Mouse (Mus musculus) cerebellum, adult (tissue): ENCODE data around the gene Mc3r.

Source experiments
- ATAC-seq: cut with Nextera tagmentation; 2 replicates; pipeline ENCODE4 v1.9.2; 2017; ENCODE audit warnings: mild to moderate bottlenecking, moderate library complexity, mixed read lengths; ENCODE audit not compliant: insufficient number of reproducible peaks, low FRiP score, low TSS enrichment

The Mc3r gene

GRCm38 (mm10) chr2:172245497-172245896 lies 2.8 kb upstream of the Mc3r start:
- ATAC-seq, result no peak

- ATAC-seq, result no peak
Observed at GRCm38 (mm10) chr2:172249336-172249735, 1.0 kb downstream of the Mc3r start.

DNA sequence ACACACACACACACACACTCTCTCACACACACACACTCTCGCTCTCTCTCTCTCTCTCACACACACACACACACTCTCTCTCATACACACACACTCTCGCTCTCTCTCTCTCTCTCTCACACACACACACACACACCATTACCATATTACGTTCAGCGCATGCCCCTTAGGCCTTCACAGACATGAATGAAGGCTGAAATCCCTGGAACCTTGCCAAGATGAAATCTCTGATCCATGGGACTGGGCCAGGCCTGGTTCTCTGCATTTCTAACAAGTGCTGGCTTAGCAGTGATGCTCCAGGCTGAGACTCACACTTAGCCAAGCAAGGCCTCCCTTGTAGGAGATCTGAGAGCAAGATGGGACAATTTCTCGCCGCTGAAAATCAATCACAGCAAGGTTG lies 8.1 kb downstream of the Mc3r start:
- no peak for ATAC-seq

- ATAC-seq, result no peak
Observed at GRCm38 (mm10) chr2:172256956-172257355, 8.7 kb downstream of the Mc3r start.

DNA sequence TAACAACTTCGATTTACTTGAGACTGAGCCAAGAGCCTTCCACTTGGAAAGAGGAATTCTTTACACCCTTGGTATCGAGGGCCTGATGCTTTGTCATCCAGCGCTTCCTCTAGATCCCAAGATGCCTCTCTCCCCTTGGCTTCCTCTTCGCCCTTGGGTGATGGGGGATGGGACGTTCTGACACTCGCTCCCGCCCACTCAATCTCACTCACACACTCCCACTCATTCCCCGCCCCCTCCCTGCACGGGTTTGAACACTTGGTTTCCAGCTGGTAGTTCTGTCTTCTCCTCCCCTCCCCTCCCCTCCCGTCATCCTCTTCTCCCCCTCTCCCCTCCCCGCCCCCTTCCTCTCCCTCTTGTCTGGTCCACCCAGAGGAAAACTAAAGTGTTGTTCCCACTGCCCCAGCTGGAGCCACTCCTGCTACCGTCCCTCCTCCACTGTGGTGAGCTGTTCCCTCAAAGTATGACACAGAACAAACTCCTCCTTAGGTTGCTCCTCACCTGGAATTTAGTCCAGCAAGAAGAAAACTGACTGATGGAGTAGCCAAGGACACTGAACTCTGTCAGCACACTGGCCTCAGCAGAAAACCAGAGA lies 9.3 kb downstream of the Mc3r start:
- no peak for ATAC-seq

GRCm38 (mm10) chr2:172260064-172260463 lies 11.8 kb downstream of the Mc3r start:
- no peak for ATAC-seq

DNA sequence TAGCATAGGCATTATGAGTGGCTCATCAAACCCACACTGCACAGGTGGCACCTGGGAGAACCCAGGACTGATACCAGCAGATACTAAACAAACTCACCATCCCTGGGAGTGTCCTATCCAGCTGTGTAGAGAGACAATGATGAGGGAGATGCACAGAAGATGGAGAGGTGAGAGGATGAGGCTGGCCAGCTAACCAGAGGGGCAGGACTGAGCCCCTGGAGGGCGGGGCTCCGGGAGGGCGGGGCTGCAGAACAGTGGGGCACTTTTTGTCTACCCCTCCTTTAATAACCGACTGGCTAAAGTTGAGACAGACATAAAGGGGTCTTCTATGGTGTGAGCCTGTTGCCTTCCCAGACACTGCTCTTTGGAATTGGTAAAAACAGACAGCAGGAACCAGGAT lies 13.1 kb downstream of the Mc3r start:
- ATAC-seq, result no peak

- ATAC-seq, result no peak
Observed at GRCm38 (mm10) chr2:172263216-172263615, 14.9 kb downstream of the Mc3r start.

DNA sequence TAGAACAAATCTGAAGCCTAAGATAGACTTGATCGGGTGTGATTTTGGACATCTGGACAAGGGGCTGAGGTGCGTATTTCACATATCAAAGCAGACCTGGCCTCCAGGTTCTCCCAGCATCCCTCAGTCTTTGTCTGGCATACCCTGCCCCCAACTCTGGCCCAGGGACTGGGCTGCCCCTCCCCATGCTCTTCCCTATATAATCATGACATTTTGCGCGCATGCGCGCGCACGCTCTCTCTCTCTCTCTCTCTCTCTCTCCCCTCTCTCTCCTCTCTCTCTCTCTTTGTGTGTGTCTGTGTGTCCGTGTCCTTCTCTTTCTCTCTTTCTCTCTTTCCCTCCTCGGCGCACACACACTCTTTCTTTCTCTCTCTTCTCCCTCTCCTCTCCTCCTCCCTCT lies 21.6 kb downstream of the Mc3r start:
- no peak for ATAC-seq

GRCm38 (mm10) chr2:172270485-172270944 lies 22.2 kb downstream of the Mc3r start:
- ATAC-seq, result no peak

- no peak for ATAC-seq
Observed at GRCm38 (mm10) chr2:172270974-172271697, 22.8 kb downstream of the Mc3r start.

DNA sequence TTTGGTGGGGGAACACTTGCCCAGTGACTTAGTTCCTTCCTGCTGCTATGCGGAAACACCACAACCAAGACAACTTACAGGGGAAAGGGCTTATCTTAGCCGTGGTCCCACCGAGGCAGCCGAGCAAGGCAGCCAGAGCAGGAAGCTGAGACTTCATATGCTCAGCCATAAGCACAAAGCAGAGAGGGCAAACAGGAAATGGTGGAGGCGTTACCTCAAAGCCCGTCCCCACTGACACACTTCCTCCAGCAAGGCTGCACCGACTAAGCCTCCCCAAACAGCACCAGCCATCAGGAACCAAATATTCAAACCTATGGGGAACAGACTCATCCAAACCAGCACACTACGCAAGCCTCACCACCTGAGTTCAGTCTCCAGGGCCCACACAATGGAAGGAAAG lies 26.4 kb downstream of the Mc3r start:
- no peak for ATAC-seq

- no peak for ATAC-seq
Observed at GRCm38 (mm10) chr2:172276155-172276554, 27.9 kb downstream of the Mc3r start.

DNA sequence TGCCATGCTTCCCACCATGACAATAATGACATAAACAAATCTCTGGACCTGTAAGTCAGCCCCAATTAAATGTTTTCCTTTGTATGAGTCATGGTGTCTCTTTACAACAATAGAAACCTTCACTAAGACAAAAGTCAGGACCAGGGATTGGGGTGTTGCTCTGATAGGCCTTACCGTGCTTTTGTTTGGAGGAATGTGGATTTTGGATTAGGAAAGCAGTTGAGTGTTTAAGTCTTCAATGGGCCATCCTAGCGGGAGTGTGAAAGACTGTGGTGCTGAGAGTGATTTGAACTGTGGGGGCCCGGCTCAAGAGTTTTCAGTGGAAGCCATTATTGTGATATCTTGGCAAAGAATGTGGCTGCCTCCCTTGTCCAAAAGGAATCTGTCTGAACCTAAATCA lies 30.7 kb downstream of the Mc3r start:
- ATAC-seq, result no peak

- ATAC-seq, result no peak
Observed at GRCm38 (mm10) chr2:172282071-172282710, 33.9 kb downstream of the Mc3r start.

GRCm38 (mm10) chr2:172287715-172288114 lies 39.4 kb downstream of the Mc3r start:
- no peak for ATAC-seq

DNA sequence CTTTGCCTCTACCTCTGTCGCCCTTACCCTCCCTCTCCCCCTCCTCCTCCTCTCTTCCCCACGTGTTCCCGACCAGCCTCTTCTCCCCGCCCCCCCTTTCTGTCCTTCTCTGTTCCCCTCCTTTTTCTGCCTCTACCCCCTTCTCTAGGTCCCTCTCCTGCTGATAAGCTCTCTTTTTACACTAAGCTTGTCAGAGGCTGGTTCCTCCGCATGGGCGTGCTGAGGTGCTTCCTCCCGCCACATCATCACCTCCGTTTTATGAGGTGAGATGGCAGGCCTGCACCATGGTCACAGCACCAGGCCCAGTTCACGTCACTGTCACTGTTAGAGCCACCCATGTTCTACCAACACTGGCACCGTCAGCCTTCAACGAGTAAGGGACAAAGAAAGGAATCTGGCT lies 40.7 kb downstream of the Mc3r start:
- no peak for ATAC-seq

GRCm38 (mm10) chr2:172289632-172290031 lies 41.3 kb downstream of the Mc3r start:
- ATAC-seq, result no peak

DNA sequence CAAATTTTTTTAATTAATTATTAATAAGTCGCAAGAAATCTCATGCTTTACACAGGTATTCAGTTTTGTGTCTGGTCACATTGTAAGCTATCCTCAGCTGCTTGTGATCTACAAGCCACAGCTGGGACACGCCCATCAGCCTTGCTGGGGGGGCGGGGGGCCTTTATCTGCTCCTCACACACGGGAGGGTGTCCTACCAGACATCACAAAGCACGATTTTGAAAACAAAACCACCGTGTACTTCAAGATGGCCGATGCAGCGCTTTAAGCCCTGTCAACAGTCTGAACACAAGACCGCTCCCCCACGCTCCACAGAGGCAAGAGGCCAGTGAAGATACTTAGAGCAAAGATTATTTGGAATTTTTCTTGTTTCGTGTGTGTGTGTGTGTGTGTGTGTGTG lies 42.2 kb downstream of the Mc3r start:
- no peak for ATAC-seq

DNA sequence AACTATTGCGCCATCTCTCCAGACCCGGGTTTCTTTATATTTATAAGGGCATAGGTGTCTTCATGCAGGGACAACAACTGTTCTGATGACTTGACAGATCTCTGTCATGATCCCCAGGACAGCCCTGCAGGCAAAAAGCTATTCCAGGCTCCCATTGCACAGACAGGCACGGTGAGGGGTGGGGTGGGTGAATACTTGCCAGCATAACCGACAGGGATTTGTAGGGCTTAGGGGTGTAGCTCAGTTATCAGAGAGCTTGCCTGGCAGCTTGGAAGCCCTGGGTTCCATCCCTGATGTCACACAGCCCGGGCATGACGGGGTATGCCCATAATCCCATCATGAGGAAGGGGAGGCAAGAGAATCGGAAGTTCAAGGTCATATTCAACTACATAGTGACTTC lies 42.7 kb downstream of the Mc3r start:
- ATAC-seq, result no peak

DNA sequence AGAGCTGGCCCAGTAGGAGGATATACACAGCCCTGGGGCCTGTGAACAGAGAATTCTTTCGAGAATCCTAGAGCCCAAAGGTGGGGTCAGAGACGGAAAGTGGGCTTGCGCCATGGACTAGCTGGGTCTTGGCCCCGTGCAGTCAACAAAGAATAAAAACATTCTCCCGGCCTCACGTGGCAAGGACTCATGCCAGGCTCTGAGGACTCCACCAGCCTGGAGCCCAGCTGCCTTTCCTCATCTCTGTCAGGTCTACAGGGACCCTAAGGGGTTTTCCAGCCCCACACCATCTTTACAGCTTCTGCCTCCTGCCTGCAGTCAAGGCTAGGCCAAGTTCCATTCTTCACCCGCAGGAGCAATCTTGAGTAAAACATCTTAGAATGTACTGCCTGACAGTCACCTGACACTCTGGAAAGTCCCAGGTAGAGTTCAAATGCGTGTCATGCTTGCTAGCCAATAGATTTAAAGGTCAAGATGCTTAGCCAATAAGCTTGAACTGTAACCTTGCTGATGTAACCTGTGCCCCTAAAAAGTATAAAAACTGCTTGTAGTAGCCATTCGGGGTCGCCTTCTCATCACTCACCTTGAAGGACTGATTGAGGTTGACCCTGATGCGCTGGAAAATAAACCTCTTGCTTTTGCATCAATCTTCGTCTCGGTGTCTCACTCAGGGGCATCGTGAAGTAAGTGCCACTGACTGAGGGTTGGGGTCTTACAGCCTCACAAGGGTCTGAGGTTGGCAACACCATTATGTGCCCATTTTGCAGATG lies 43.6 kb downstream of the Mc3r start:
- ATAC-seq, result no peak
